Mouse (Mus musculus): ENCODE measurements around the gene Gm498.

DNA sequence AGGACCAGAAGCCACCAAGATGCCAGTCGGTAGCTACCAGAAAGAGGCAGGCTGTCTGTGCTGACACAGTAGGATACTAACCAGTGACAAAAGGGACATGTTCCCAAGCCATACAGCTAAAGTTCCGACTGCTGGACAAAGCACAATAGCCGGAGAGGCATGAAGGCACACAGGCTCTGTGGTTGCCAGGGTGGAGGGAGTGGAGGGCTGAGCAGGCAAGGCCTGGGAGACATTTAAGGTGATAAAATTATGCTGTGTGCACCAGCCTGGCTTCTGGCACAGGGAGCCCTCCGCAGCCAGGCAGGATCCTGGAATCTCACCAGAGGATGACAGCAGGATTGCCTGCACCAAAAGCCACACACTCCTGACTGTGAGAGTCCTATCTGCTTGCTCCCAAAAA, 72.0 kb downstream of the Gm498 start:
- TF ChIP-seq POLR2A (IDR thresholded peaks at IDR 0.05; ENCODE audit: extremely low read depth, insufficient read depth, low read length): no peak
- TF ChIP-seq CTCF (IDR thresholded peaks at IDR 0.05; ENCODE audit: extremely low read depth, insufficient read depth, low read length): no peak

Data from cortical plate, adult 2 months (tissue).